Mouse (Mus musculus) embryonic fibroblast, embryonic 13.5 days (primary cell): ENCODE results near the gene Suco. TPM values are rescaled to one million over a fixed set of nuclear protein-coding genes. Genes with fewer than 3 reads are reported as not detected.
A peak's percentile ranks its signal among the peaks of the same experiment; 100 is the strongest.

ENCODE experiments used
- H3K27ac ChIP-seq: 2 replicates; pipeline ENCODE4 v1.5.1; 2012; ENCODE audit warnings: low read length, control low read depth, inconsistent platforms; ENCODE audit not compliant: insufficient read depth
- H3K4me1 ChIP-seq: 2 replicates; pipeline ENCODE4 v1.6.1; 2011; ENCODE audit warnings: low read length; ENCODE audit not compliant: control insufficient read depth, insufficient read depth
- H3K4me3 ChIP-seq: 2 replicates; pipeline ENCODE4 v1.5.1; 2011; ENCODE audit warnings: mild to moderate bottlenecking, control low read depth, low read length; ENCODE audit not compliant: insufficient read depth
- CTCF ChIP-seq: IDR thresholded peaks from 2 replicates; pipeline ENCODE4 v1.5.1; 2011; ENCODE audit warnings: mild to moderate bottlenecking, control low read depth, low read length, moderate library complexity, borderline replicate concordance; ENCODE audit not compliant: insufficient read depth
- POLR2A ChIP-seq: IDR thresholded peaks from 2 replicates; pipeline ENCODE4 v1.6.1; 2011; ENCODE audit warnings: low read depth, mild to moderate bottlenecking, control low read depth, low read length, moderate library complexity
- polyA plus RNA-seq: library from polyadenylated mRNA; stranded (reverse); fragments of >200 nt; gene quantifications from 2 replicates; pipeline ENCODE4 v1.2.4, GENCODE M21; 2011; ENCODE audit warnings: low read depth; ENCODE audit not compliant: missing spikeins, insufficient read length

Suco gene
- polyA plus RNA-seq, 1 experiment: 51.6 TPM

GRCm38 (mm10) chr1:161863742-161864141 lies 12.7 kb downstream of the Suco start:
- Histone ChIP-seq H3K4me1 (no peaks in the 10 kb centered on the region), H3K27ac (no peak overlapping the region), H3K4me3 (no peak overlapping the region)
- TF ChIP-seq POLR2A: no peak
- TF ChIP-seq CTCF: no peak

GRCm38 (mm10) chr1:161859248-161859647 lies 17.2 kb downstream of the Suco start:
- TF ChIP-seq CTCF (no peak), POLR2A (no peak)
- no peaks in the 10 kb centered on the region for H3K4me1 ChIP-seq
- no peak overlapping the region for H3K4me3 ChIP-seq

GRCm38 (mm10) chr1:161826677-161827076 lies 49.8 kb downstream of the Suco start:
- no peak overlapping the region for H3K27ac ChIP-seq
- H3K4me1 ChIP-seq: no peaks in the 10 kb centered on the region
- H3K4me3 ChIP-seq: no peak overlapping the region
- TF ChIP-seq POLR2A (no peak), CTCF (no peak)

More at GRCm38 (mm10) chr1:161859248-161859647, 17.2 kb downstream of the Suco start:
- H3K27ac ChIP-seq: no peak overlapping the region

- TF ChIP-seq POLR2A: no peak
- no peak for TF ChIP-seq CTCF
- Histone ChIP-seq H3K27ac (no peak overlapping the region), H3K4me1 (no peaks in the 10 kb centered on the region), H3K4me3 (no peak overlapping the region)
These were observed 67.1 kb downstream of the Suco start for GRCm38 (mm10) chr1:161809428-161809827.

GRCm38 (mm10) chr1:161808980-161809379 lies 67.5 kb downstream of the Suco start:
- TF ChIP-seq POLR2A (no peak), CTCF (no peak)
- H3K4me3 ChIP-seq: no peak overlapping the region
- no peaks in the 10 kb centered on the region for H3K4me1 ChIP-seq
- H3K27ac ChIP-seq: no peak overlapping the region

DNA sequence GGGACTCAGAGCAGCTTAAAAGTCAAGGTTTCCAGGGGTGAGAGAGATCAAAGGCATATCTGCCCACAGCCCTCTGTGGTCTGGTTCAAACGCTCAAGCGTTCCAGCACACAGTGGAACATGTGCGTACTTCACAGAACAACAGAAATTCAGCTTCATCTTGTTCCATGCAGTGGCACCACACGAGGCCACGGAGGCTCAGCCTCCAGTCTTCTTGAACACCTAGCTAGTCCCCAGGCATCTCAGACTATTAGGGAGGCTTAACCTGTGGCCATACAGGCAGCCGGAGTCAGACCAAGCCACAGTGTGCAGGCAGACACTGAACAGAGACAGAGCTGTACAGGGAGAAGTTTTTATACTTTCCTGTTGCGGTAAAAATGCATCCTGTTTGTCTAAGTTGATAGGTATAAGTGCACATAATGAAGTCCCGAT lies 71.9 kb downstream of the Suco start:
- TF ChIP-seq POLR2A (no peak), CTCF (no peak)
- Histone ChIP-seq H3K4me3 (no peak overlapping the region), H3K4me1 (peaks cover 6% of the 10 kb centered on the region), H3K27ac (no peak overlapping the region)

- Histone ChIP-seq H3K27ac (no peak overlapping the region), H3K4me3 (no peak overlapping the region), H3K4me1 (peaks cover 8% of the 10 kb centered on the region)
- TF ChIP-seq CTCF: no peak
- no peak for TF ChIP-seq POLR2A
These were observed 75.2 kb downstream of the Suco start for GRCm38 (mm10) chr1:161801321-161801720.

DNA sequence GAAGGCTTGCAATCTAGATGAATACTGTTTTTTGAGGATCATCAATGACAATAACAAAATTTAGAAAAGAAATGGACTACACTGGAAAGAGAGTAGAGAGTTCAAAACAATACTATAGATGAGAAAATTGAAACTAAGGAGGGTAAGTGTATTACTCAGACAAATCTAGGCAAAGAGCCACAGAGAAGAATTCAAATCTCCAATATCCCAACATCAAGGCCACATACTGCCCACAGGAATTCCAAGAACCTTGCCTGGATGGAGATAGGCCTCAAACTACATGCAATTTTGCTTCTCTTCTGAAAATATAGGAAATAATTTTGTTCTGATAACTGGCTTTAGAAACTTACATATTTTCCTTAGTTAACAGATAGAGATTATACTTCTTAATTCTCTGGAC lies 76.2 kb downstream of the Suco start:
- peaks cover 8% of the 10 kb centered on the region for H3K4me1 ChIP-seq
- TF ChIP-seq CTCF: no peak
- no peak for TF ChIP-seq POLR2A
- H3K4me3 ChIP-seq: no peak overlapping the region
- H3K27ac ChIP-seq: peak overlapping the region; percentile 62

DNA sequence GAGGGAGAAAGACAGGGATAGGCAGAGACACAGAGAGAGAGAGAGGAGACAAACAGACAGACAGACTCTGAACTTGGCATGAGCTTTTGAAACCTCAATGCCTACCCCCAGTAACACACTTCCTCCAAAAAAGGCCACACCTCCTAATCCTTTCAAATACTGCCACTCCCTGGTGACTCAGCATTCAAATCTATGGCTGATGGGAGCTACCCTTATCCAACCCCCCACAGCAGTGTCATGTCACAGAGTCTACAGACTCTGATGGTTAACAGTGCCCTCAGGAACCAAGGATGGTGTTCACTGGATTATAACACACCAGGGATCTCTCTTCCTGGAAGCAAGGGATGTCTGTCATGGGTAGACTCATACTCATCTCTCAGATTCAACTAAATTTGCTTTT lies 76.7 kb downstream of the Suco start:
- Histone ChIP-seq H3K4me1 (peaks cover 8% of the 10 kb centered on the region), H3K27ac (peak overlapping the region; percentile 75), H3K4me3 (no peak overlapping the region)
- TF ChIP-seq POLR2A: no peak
- TF ChIP-seq CTCF: no peak

DNA sequence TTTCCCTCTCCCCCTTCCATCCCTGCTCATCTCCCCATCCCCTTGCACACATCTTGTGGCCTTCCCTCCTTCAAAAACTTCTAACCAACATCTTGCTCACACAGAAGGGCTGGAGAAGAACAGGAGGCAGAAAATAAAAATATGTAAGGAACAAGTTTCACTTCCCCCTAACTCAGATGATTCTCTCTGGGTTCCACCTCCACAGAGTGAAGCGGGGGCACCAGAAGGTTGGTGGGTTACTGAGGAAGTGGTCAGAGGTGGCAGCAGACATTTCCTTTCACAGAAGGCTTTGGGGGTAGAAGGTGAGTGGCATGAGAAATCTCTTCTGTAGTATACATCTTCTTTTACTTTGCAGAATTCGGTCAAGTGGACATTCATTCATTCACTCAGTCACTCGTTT lies 77.6 kb downstream of the Suco start:
- H3K4me3 ChIP-seq: no peak overlapping the region

GRCm38 (mm10) chr1:161794447-161795211 lies 81.9 kb downstream of the Suco start:
- Histone ChIP-seq H3K4me3 (no peak overlapping the region), H3K4me1 (0 out of 2 replicates have a peak, but pooled peaks cover 2% of the 10 kb centered on the region), H3K27ac (no peak overlapping the region)
- TF ChIP-seq POLR2A (no peak), CTCF (no peak)

More for the DNA sequence above, 77.6 kb downstream of the Suco start:
- TF ChIP-seq CTCF: no peak
- TF ChIP-seq POLR2A: no peak
- peaks cover 8% of the 10 kb centered on the region for H3K4me1 ChIP-seq
- H3K27ac ChIP-seq: no peak overlapping the region

DNA sequence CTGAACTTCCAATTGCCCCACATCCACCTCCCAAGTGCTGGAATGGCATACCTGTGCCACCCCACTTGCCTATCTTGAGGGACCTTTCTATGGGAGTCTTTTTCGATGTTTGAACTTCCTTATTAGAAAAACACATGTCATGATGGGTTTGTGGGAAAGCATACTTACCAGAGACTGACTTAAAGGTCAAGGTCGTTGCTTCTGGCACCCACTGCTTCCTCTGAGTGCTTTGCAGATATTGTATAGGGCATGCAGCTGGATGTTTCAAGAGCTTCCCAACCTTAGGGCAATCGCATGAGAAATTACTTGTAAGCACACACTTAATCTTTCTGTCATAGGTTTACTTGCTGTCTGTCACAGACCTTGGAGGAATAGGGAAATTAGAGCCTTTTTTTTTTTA lies 83.2 kb downstream of the Suco start:
- Histone ChIP-seq H3K4me3 (no peak overlapping the region), H3K27ac (no peak overlapping the region), H3K4me1 (no peaks in the 10 kb centered on the region)
- TF ChIP-seq POLR2A (no peak), CTCF (no peak)
